Mouse (Mus musculus) forelimb bud, embryonic 11.5 days (tissue): ENCODE measurements at regions not wholly inside any gene's neighbourhood (a gene's known extent, or its start where the extent isn't known, plus 50 kb on each side); places are given as distances from the start of the nearest gene placed in this dataset.

Experiments used
- DNase-seq: peaks from one replicate; pipeline ENCODE4 v3.0.0-alpha.2; 2012; ENCODE audit warnings: low read depth, low spot score

GRCm38 (mm10) chr9:60998086-60998785, 203.9 kb downstream of the Uaca start:
- no peak for DNase-seq

- DNase-seq, result no peak
Measured at GRCm38 (mm10) chr9:60999001-60999529, 204.7 kb downstream of the Uaca start.

GRCm38 (mm10) chr9:61000232-61000631, 205.9 kb downstream of the Uaca start:
- DNase-seq, result no peak

DNA sequence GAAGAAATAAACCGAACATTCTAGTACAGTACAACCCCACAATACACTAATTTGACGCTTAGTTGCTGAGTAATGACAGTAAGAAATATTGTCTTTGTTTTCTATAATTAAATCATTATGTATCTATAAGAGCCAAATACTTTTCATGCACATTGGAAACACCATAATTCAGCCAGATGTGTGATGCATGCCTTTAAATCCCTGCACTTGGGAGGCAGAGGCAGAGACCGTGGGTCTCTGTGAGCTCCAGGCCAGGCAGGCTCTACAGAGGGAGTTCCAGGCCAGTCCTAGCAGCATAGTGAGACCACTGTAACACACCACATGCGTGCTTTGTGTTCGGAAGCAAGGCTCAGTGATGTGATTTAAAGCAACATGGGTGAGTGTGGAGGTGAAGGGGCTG, 208.2 kb downstream of the Uaca start:
- no peak for DNase-seq

GRCm38 (mm10) chr9:61008446-61008845, 214.1 kb downstream of the Uaca start:
- DNase-seq, result no peak

DNA sequence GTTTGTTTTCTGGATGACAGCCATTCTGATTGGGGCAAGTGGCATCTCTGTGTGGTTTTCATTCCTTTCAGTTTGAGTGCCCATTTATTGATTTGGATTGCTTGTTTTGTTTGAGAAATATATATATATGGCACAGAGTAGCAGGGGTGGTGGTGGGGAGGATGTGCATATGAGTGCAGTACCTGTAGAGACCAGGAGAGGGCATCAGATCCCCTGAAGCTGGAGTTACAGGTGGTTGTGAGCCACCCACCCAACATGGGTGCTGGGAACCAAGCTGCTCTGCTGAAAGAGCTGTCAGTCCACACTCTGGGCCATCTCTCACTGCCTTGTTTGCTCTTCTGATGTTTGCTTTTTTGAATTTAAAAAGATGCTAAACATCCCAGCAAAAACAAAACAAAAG, 216.7 kb downstream of the Uaca start:
- DNase-seq, result no peak

DNA sequence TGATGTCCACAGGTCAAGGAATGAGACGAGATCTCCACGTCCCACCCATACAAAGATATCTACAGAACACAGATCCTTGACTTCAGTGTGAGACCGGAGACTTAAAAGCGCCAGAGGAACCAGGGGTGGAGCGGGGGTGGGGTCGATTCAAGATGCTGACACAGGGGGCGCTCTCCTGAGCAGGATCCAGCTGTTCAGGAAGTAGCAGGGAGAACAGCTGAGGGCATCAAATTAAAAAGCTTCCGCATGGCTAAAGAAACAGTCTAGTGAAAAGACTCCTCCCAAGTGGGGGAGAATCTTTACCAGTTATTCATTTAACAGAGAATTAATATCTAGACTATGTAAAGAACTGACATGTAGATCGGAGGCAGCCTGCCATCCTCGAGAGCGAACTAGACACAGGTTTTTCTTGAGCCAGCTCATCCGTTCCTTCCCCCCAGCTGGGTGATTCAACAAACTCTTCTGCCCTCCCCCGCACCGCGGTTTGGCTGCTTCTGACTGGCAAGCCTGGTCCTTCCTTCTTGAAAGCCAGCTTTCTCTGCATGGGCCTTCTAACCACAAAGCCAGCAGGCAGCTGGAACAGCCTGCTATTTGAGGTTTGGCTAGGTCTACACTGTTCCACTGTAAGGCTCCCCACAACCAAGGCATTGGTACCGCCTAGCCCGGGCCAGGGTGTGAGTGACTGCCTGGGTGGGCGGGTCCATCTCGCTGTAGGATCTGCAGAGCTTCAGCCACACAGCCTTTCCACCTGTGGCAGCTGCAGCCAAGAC, 218.6 kb downstream of the Uaca start:
- DNase-seq, result no peak

DNA sequence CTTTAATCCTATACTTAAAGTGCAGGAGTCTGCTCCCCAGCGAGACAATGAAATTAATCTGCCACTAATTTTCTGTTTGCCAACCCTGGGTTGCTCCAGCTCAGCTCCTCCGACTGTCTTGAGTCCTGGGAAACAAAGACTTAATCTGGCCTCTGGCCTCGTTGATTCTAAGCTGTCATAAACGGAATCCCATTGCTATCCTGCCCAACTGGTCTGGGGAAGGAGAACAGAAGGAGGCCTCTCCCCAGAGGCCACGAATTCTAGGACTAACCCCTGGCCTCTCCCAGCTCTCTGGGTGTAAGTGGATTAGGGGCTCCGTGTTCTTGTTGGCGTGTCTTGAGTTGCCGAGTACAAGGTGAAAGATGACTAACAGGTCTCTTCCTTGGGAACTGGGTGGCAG, 219.8 kb downstream of the Uaca start:
- no peak for DNase-seq

- DNase-seq, result no peak
Measured at GRCm38 (mm10) chr9:61015374-61015890, 221.1 kb downstream of the Uaca start.

GRCm38 (mm10) chr9:61016673-61017072, 222.3 kb downstream of the Uaca start:
- peak; percentile 63 for DNase-seq

- DNase-seq, result no peak
Measured at GRCm38 (mm10) chr9:61019938-61020337, 225.6 kb downstream of the Uaca start.

DNA sequence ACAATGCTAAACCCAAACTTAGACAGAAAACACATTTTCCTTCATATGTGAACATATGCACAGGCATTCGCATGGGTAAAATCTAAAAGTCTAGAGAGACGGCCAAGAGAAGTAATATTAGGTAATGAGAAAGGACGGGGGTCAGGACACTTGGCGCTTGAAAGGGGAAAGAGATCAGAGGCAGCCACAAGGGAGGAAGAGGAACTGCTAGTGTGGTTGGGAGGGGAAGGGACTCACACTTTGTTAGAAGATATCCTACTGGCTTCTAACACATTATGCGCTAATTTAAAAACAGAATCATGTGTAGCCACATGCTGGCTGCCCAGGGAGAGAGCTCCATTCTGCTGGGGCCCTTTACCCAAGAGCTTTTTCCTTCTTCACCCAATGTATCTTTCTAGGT, 227.5 kb downstream of the Uaca start:
- no peak for DNase-seq

DNA sequence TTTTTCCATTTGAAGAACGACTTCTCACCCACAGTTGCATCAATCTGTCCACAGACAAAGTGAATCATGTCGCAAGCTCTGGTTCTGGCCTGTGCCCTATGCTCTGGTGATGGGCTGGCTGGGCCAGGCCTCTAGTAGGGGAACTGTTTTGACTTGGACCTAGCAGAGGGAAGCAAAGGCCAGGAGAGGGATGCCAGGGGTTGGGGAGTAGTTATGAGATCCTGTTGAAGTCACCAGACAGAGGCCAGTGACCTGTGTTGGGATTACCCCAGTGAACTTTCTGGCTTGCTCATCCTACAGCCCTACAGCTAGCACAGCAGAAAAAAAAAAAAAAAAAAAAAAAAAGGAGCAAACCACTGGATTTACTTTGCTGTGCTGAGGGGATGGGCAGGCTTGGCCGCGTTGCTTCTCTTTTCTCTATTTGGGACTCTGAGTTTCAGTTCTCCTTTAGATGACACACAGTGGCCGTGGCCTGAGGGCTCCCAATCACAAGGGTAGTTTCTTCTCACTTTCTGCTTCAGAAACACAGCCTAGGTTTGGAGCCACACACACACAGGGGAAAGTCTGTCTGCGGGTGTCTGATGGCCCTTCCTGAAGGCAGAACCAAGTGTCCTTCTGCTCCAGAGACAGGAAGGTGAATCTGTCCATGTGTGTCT, 228.2 kb downstream of the Uaca start:
- DNase-seq, result no peak

DNA sequence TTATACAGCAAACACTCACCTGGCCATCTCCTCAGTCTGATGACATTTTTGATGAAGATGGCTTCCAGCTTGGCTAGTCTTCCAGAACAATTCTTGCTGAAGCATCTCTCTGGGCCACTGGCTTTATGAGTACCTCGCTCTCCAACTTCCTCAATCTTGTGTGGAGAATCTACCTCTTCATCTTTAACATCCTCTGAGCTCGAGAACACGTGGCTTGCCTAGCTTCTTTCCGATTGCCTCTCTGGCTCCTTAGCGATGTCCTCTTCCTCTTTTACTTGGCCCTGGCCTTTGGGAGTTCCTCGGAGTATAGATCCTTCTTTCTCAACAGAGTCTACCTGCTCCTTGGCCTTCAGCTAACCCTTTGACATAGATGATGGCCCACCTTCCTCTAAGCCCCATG, 231.0 kb downstream of the Uaca start:
- no peak for DNase-seq

DNA sequence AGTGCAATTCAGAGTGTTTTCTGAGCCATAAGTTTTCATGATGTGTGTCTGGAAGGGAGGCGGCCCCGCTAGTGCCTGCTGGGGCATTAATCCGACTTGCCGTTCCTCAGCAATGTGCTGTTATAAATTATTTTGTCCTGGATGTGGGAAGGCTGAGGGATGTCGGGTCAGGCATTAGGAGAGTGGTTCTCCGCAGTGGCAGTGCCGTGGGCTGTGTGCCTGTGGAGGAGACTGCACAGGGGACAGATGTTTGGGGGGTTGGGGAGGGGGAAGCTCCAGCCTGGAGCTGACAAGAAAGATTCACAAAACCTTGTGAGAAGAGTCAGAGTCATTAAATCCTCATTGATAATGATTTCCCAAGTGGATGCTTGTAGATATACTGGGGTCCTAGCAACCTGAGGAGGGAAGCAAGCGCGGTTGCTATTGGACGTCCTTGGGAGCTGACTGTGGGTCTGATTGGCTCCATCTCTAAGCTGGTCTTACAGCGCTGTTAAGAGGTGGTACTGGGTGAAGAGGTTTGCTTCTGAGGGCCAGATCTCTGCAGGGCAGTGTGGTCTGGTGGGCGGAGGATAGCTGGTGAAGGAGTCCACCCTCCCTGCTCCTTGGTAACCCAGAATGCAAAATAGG, 234.5 kb downstream of the Uaca start:
- no peak for DNase-seq

DNA sequence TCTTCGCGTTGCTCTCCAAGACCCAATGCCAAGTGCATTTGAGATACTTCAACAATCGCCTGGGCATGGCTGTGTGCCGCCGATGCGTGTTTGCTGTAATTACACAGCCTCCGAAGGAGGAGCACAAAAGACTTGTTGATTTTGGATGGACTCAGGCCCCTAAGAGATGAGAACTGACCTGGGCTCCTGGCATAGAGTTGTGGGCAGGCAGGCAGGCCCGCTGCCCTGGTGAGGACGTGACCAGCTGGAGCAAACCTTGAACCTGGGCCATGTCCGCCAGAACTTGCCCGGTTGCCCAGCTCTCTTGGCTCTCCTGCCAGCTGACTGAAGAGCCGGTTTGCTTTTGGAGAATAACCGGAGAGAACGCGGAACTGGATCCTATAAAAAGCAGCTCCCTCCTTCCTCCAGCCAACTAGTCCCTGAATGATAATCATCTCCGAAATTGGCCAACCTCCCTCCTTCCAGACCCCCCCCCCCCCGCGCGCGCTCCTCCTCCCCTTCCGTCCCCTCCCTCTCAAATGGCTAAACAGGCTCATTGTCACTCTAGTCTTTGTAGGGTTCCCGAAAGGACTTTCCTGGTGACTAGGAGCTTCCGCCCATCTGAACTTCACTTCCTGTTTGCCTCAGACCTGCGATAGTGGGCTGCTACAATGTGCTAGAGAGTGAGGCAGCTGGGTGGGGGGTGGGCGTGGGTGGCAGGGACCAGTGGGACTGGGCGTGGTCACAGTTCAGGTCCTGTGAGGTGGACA, 237.5 kb downstream of the Uaca start:
- DNase-seq, result no peak

- DNase-seq, result no peak
Measured at GRCm38 (mm10) chr9:61032448-61033433, 238.4 kb downstream of the Uaca start.

- DNase-seq, result no peak
Measured at GRCm38 (mm10) chr9:61033593-61033992, 239.3 kb downstream of the Uaca start.

DNA sequence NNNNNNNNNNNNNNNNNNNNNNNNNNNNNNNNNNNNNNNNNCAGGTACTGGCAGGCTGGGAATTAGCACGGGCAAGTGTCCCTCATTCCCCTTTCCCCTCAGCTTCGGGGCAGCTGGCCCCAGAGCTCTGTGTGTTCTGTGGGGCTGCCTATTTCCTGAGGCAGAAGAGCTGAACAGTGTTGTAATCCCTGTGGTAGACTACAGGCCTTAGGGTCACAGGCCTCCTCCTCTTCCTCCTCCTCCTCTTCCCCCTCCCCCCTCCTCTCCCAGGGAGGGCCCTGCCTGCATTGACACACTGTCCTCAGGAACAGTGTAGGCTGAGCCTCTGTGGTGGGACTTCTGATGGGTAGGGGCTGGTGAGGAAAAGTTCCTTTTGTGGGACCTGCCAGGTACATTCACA, 247.7 kb downstream of the Uaca start:
- no peak for DNase-seq

- no peak for DNase-seq
Measured at GRCm38 (mm10) chr9:61044983-61045382, 250.6 kb downstream of the Uaca start.
